Mouse (Mus musculus) MEL-GATA-1-ER (cell line): ENCODE results near the gene Iqgap2.
A peak's percentile ranks its signal among the peaks of the same experiment; 100 is the strongest.

Source experiments
- DNase-seq: peaks from one replicate; pipeline ENCODE4 v3.0.0-alpha.2; 2012; ENCODE audit warnings: low read depth; ENCODE audit errors: extremely low read depth

Iqgap2 gene

DNA sequence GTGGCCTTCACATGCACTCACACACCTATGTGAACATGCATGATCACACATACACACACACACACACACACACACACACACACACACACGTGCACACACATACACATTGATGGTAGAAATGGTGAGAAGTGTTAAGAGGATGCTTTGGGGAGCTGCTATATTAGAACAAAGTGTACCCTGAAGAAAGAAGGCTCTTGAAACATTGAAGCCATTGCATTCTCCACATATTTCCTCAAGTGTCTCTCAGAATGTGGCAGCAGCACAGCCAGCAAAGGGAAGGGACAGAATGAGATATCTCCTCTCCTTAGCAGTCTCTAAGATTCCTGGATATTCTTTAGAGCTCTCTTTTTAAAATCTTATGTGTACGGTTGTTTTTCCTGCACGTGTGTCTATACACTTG, 270.2 kb downstream of the Iqgap2 start:
- DNase-seq = no peak

DNA sequence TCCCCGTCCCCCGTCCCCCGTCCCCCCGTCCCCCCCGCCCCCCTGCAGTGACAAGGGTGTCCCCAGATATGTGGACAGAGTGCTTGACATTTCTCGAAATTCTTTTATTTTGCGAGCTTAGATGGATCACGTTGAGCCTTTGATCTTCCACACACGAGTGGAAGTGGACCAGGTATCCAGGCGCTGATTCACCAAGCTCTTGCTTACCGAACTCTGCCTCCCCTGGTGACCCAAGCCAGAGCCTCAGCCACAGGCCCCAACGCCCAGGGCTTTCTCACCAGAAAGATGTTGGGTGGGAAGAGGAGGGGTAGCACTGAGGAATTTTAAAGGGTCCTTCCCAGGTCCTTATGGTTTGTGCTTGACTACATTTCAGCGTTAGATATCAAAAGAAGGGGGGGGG, 272.9 kb downstream of the Iqgap2 start:
- no peak for DNase-seq

DNA sequence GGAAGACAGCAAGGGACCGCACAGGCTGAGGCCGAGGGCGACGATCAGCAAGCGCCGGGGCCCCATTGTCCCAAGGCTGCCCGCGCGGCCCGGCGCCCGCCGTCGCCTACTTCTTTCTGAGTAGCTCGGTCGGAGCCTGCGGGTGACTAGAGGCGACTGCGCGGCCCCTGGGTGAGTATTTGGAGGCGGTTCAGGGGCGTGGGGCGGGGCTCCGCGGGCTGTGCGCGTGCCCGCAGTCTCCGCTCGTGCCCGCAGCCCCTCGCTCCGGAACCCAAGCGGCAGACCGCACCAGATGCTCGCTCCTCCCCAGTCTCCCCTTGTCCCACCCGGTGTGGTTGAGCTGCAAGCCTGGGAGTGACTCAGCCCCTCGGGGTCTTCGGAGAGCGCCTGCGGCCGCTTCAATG, 273.4 kb downstream of the Iqgap2 start, which contains the start of gene F2r:
F2r (minus strand) TSS at position 179 of the 404 bp plus-strand sequence.
- DNase-seq = peak; percentile 56

DNA sequence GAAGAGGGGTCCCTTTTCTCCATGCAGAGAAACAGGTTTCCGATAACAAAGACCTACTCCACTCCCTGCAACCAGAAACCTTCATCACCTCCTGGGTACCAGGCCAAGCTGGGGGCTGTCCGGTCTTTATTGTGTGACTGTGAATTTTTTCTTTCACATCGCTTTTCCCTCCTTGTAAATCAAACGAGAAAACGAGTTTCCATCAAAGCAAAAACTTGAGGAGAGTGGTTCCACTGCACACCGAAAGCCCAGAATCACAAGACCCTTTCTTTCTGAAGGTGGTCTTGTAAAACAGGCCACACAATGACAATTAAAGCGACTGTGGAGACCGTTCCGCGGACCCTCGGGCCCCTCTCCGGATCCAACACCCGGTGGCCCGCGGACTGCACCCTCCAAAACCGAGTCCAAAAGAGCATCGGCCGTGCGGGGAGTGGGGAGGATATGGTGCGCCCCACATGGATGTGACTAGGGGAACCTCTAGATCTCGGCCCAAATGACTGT, 274.0 kb downstream of the Iqgap2 start:
- no peak for DNase-seq

DNA sequence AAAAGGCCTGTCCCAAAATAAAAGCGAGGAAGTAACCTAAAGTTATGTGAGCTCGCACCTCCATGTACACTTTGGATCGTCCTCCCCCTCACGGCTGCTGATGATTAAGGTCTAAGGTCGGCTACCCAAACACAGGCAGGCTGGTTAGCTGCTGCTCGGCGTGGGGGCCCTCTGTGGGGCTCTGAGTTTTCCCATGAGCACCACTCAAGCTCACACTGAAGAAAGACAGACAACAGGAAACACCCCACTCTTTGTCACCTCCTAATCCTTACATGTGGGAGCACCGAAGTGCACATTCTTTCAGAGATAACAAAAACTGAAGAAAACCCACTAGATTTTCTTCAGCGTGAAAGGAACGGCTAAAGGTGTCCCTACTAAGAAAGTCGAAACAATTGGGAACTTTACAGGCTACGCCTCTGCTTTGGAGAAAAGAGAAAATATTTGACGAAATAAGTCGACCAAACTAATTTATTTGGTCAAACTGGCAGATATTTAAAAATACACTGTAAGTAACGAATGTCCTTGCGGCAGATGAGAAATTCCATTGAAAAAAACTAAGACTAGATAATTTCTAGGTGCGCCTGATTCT, 274.5 kb downstream of the Iqgap2 start:
- no peak for DNase-seq

DNA sequence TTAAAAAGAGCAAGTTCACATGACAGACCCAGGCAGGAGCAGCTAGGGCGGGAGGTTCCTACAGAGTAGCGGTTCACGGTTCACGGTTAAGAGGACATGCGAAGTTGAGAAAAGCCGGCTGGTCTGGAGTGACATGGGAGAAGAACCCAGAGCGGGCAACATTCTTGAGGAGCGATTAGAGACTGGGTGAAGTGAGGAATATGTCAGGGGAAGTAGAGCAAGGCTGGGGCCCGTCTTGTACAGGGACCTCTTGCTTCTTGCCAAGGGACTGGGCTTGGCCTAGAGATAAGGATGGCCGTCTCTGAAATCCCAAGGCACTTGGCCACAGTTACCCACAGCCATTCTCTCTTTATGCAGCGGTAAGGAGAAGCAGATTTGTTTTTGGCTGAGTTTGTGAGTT, 275.2 kb downstream of the Iqgap2 start:
- DNase-seq = peak; percentile 51

DNA sequence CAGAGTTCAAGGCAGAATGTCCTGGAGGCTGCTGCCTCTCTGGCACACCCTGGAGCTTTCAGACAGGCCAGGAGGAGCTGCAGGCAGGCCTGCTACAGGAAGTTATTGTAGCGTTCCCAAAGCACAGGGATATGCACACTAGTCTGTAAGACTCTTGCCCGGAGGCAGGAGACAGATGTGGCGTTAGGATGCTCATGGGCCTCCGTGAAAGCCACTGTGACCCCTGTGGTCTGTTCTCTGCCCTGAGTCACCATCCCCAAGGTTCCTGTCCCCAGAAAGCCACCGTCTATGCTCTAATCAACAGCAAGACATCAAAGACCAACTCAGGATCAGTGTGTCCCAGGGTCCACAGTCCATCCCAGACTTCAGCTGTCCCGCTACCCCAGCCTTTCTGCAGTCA, 277.0 kb downstream of the Iqgap2 start:
- DNase-seq = no peak

DNA sequence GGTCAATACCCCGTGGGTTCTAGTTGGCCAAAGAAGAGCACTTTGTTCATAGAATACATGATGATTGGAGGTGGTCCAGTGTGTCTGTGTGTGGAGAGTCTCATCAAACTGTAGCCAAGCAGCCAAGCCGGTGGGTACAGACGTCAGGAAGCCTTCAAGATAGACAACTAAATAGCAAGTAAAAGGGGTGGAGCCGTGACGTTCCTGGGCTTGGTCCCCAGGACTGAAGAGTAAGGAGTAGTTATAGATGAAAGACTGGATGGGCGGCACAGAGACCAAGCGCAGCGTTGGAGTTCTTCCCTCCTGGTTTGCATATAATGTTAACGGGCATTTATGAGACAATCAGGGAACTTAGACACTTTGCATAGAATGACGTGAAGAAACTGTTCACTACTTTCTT, 279.5 kb downstream of the Iqgap2 start:
- no peak for DNase-seq

DNA sequence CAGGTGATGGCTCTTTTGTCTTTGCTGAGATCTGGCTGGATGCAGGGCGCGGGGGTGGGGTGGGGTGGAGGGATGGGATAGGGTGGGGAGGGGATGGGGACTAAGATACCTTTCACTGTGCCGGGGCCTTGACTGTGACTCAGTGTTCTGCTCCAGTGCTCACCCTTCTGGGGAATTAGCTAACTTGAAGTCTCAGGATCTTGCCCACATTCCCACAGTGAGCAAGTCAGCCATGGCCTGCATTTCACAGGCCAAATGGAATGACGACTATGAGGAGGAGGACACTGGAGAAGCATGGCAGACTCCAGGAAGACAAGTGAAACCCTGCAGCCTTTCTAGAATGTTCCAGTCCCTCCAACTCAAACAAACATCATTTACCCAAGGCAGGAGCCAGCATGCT, 280.0 kb downstream of the Iqgap2 start:
- no peak for DNase-seq

DNA sequence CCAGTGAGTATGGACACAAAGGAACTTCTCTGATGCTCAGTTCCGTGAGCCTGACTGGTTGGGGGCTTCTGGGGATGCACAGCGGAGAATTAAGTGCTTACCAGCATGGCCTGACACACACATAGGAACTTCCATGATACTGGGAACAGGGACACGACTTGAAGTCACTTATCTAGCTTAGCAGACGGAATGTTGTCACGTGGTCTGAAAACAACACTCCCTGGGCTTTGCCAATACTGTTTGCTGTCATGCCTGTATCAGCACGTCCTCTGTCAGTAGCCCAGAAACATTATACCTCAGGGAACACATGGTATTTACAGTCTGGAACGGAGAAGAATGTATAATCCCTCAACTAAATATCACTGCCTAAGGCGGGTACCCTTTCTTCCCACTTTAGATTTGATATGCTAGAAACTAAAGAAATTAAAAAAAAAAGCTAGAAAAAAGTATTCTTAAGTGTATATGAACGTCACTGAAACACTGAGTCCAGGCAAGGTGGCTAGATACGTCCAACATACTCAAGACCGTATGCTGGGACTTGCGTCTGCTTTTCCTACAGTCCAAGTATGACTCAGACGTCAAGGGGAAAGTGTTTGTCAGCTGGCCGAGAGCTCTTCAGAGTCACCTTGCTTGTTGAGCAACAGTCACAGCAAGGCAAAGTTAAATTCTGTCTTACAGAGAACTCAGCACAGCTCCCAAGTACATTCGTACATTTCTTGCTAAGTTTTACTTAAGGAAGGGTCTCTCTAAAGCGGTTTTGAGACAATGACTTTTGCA, 280.7 kb downstream of the Iqgap2 start:
- DNase-seq = no peak

DNA sequence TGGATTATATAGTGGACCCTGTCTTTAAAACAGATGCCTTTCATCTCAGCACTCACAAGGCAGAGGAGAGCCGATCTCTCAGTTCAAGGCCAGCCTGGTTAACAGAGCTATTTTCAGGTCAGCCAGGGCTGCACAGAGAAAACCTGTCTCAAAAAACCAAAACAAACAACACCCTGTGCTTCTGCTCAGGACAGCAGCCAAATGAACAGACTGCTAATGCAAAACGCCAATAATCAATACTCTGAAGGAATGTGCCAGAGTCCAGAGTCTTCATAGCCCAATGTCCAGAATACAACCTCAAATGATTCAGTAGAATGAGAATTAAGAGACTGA, 282.7 kb downstream of the Iqgap2 start:
- DNase-seq = no peak

DNA sequence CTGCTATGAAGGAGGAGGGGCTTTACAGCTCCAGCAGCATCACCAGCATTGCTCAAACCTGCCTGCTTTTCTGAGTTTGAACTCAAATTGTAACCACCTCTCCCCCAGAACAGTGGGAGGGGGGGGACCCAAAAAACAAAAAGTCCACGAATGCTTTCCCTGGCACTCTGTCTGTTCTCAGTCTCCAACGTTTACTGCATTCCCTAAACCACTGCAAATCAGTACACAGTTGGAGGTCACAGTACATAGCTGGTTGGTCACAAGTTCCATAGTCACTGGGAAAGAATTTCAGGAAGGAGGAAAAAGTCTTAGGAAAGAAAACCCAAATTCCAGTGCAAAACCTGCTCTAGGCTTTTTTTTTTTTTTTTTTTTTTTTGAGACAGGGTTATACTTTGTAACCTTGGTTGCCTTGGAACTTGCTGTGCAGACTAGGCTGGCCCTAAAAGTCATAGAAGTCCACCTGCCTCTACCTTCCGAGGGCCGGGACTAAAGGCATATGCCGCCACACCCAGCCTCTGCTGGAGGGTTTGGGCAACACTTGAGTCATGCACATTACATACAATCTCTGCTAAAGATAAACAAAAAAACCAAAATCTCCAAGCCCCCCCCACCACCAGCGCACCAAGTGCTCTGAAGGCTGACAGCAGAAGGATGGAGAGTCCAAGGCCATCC, 283.2 kb downstream of the Iqgap2 start:
- no peak for DNase-seq

DNA sequence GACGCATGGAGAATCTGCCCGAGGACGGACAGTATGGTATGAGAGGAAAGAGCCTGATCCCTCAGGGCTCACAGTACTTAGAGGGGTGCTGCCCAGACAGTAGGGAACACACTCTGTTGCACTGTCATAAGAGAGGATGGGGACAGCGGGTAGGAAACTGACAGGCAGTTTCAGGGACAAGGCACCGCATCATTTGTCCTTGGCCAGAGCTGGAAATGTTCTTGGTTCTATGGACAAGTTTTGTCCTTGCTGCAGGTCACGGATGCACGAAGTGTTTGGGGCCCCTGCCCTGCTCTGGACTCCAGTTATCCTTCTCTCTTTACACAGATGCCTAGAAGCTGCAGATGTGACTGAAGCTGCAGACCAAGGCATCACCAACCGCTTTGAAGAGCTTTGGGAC, 284.7 kb downstream of the Iqgap2 start:
- DNase-seq = no peak

DNA sequence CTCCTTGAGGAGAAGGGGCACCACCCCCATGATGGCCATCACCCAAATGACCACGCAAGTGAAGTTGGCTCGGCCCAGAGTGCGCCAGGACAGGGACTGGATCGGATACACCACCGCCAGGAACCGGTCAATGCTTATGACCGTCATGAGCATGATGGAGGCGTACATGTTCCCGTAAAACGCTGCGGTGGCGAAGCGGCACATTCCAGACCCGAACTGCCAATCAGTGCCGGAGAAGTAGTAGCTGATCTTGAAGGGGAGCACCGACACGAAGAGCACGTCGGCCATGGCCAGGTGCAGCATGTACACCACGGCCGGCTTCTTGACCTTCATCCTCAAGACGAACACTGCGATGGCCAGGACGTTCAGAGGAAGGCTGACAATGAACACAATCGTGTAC, 287.4 kb downstream of the Iqgap2 start:
- no peak for DNase-seq

DNA sequence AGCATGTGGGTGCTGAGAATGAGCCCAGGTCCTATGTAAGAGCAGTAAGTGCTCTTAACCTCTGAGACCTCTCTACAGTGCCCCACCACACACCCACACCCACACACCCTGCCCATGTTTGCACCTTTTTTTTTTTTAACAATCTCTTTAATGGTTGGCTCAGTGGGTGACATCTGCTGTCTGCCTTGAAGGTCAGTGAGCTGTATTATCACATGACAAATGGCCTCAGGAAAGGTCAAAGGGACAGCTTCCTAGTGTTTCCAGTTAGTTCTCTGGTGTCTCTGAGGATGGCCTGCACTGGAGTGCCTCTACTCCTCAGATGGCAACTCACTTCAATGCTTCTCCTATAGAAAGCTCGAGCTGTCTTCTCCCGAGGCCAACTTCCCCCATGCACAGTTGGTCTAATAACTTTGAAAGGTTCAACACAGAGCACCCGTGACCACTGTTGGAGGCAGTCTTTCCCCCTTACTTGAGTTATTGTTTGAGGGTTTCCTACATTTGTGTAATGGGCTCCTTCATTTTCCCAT, 291.8 kb downstream of the Iqgap2 start:
- no peak for DNase-seq

DNA sequence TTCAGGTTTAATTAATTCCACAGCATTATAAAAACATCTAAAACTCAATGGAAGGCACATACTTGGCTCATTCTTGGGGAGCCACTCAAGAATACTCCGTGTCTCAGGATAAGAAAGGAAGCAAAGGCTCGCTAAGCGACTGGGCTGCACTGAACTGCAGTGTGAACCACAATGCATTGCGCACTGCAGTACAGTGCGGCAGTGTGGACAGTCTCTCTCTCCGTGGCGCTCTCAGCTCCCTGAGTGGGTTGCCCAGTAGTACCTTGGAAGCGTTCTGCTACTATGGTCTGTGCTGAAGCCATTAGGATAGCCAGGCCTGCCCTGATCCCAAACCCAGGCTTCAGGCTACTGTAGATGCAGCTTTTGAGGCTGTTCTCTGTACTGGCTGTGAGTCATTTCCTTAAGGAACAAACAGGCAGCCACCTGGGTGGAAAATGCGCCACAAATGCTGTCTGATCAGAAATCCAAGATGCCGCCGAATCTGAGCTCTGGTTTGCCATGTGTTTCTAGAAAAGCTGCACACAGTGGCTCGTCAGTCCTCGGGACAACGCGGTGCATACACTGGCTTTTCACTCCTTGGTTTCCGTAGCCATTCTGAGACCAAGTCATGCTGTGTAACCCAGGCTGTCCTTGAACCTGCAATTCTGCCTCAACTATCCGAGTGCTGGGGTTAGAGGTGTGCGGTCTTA, 293.3 kb downstream of the Iqgap2 start:
- DNase-seq = no peak

DNA sequence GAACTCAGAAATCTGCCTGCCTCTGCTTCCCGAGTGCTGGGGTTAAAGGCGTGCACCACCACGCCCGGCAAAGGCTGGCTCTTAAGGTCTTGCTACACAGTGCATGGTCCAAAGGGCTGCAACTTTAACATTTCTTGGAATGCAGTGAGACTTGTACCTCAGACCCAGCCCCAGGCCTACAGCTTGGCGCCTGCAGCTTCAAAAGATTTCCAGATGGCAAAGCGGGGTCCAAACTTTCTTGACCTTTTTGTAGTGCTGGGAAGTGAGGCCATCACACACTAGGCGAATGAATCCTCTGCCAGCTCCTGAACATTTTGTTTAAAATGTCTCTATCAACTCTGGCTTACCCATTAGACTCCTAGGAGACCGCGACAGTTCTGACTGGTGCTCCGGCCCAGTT, 294.1 kb downstream of the Iqgap2 start:
- DNase-seq = no peak

DNA sequence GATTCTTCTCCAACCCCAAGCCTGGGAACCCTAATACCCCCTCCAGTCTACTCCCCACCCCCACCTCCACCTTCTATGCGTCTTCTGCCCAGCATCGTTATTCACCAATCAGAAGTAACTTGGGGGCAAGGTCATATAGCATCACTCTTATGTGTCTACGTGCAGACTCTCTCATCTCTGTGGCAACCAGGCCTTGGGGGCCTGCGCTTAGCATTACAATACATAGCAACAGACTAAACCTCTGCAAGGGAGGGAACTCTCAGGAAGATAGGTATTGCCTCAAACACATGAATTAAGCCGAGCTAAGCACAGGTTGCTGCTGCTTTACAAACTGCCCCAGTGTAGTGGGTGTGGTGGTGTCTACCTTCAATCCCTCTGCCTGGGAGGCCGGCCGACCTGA, 295.0 kb downstream of the Iqgap2 start:
- DNase-seq = no peak

DNA sequence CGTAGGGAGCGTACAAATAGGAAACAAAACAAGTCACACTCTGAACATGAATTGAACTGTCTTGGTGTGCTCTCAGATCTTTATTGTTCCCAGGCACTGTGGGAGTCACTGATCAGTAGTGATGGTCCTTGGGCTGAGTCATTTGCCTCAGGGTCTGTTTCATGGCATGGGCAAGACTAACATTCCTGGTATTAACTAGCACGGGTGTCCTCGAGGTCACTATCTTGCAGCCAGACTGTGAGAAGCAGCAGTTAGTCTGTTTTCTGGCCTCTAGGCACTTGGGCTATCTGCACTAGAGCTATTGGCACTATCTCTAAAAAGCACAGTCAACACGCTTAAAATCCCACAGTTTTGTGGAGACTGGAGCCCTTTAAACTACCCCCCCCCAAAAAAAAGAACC, 295.8 kb downstream of the Iqgap2 start:
- DNase-seq = no peak

DNA sequence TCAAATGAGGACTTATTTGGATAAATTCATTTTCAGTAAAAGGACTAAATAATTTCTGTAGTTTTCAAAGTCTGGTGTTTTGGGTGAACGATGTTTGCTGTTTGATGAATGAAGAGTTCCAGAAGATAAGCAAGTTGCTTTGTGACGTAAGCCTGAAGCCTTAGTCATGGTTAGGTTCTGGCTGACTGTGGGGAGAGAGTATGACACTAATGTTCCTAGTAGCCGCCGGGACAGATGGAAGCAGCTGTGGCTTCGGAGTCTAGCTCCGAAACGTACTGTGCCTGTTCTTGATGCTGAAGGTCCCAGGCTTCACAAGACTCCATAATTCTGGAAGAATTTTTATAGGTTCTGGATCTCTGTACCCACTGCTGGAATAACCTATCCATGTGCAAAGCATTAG, 296.3 kb downstream of the Iqgap2 start:
- no peak for DNase-seq

DNA sequence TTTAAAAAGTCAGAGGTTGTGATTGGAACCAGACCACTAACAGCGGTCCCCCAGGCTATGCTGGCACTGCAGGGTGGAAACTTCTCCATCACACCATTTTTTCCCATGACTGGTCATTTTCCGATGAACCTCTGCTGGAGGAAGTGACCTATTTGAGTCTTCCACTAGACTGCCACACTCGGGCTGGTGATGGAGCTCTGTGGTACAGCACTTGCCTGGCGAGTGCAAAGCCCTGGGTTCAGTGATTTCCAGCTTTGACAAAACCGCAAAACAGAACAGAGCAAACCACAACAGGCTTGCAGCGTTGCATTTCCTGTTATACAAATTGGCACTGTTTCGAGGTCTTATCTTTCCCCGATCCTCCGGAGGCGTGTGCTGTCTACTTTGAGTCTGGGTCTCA, 298.9 kb downstream of the Iqgap2 start:
- peak; percentile 7 for DNase-seq

DNA sequence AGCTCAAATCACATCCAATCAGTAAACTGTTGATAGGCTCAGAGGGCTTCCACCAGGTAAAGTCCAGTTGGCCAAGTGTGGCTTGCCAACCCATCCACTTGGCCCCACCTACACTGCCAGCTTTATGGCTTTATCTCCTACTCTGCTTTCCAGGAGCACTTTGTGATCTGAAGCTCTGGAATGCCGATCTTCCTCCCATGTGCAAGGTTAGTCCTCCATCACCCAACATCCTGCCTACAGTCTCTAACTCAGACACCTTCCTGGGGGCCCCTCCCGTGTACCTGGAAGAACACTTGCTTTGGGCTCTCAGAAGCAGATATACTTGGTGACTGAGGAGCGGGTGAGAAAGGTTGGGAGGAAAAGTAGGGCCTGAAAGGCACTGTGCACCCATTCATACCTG, 300.1 kb downstream of the Iqgap2 start:
- no peak for DNase-seq
